Mouse (Mus musculus) CD4-positive naive resting alpha-beta T cell, adult 76 days (primary cell): Measurements from ENCODE around the gene Adm. TPM values are rescaled to one million over a fixed set of nuclear protein-coding genes. Genes with fewer than 3 reads are reported as not detected.

Experiments used
- total RNA-seq: library from RNA; stranded (reverse); gene quantifications from one replicate; pipeline ENCODE4 v1.2.4, GENCODE M21; 2023

Gene Adm
- 3.1 TPM for total RNA-seq

DNA sequence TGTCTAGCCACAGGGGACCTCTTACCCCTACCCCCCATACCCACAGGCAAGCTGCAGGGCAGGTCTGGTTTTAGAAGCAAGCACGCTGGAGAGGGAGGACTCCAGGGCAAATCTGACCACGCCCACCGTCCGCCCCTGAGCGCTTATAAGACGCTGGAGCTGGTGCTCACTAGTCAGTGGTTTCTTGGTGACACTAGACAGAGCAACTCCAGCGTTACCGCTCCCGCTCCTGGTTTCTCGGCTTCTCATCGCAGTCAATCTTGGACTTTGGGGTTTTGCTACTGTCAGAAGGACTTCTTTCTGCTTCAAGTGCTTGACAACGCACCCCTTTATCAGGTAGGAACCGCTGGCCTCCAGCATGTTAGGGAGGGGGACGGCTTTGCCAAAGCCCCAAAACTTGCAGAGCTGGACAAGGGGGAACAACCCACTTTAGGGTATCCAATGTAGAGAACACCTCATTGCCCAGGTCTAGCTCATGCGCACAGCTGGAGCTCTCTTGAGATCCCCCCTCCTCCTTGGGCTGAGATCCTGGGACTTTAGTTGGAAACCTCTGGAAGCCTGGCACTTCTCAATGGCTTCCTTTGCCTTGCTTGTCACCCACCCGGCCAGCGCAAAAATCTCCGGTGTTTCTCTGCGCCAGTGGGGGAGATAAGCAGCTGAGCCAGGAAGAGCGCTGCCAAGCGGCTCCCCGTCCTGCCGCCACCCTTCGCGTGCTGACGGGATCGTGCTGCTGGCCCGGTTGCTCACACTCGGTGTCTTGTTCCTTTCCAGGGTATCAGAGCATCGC lies at the start of gene Adm:
TSS of gene Adm (plus strand) at position 176 of the 787 bp plus-strand sequence.

DNA sequence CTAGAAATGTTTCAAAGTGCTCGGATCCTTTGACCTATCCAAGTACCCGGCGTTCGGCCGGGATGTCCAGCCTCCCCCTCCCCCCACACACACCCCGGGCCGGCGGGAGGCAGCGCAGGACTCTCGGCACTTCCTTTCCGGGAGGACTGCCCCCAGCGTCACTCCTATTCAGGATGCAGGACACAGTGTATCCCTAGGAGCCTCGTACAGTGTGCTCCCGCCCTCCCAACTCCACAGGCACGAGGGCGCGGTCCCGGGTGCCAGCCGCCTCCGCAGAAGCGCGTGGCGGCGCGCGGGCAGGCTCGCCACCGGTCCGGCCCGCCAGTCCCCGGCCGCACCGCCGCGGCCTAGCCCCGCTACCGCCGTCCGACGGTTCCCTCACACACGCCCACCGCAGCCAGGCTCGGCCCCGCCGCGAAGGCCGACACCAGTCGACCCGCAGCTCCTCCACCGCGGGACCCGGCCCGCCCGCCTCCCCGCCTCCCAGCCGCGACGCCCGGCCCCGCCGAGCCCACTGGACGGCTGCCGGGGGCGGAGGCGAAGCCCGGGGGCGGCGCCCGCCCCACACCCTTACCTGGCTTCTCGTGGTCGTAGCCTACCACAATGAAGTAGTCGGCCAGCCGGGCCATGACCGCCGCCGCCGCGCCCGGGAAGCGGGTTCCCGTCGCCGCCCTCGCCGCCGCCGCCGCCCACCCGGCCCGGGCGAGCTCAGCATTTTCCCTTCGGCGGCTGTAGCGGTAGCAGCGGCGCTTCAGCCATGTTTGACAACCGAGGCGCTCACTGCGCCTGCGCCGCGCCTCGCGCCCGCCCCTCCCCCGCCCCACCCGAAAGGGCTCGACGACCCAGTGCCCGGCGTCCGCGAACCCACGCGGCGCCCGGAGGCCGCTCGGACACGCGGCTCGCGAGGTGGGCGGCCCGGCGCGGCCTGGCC lies 13.1 kb upstream of the Adm start, which contains the start of gene Sbf2:
TSS of gene Sbf2 (minus strand) at position 790 of the 931 bp plus-strand sequence.

Other genes starting within 250 kb of the Adm start
- gene Sbf2, start 12.7 kb upstream of the Adm start, total RNA-seq = 11.4 TPM
- 14.3 TPM for gene Ampd3, start 140.5 kb downstream of the Adm start, total RNA-seq
- gene Rnf141, start 216.8 kb downstream of the Adm start, total RNA-seq = 19.2 TPM
- not detected for gene Lyve1, start 235.6 kb downstream of the Adm start, total RNA-seq